Mouse (Mus musculus) right cerebral cortex, postnatal 36 days (tissue): ENCODE data around the gene Eya2.

Experiments
- DNase-seq, 2 experiments: peaks; one replicate each; pipeline ENCODE4 v3.0.0; 2022; ENCODE audit warnings: low spot score in 2 of 2, mixed read lengths in 1 of 2

Eya2 gene

DNA sequence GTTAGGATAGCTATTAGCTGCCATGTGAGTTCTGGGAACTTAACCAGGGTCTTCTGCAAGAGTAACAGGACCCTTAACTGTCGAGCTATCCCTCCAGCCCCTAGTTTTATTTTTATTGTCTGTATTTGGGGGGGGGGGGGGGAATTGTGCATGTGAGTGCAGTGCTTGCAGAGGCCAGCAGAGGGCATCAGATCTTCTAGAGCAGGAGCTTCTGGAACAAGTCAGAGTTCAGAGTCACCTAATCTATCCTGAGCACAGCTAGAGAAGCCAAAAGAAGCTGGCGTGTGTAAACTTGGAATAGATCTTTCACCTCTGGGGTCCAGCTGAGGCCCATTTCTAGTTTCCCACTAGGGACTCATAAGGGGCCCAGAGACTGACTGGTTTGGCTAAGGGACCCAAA lies 1.1 kb upstream of the Eya2 start:
- DNase-seq: no peak

DNA sequence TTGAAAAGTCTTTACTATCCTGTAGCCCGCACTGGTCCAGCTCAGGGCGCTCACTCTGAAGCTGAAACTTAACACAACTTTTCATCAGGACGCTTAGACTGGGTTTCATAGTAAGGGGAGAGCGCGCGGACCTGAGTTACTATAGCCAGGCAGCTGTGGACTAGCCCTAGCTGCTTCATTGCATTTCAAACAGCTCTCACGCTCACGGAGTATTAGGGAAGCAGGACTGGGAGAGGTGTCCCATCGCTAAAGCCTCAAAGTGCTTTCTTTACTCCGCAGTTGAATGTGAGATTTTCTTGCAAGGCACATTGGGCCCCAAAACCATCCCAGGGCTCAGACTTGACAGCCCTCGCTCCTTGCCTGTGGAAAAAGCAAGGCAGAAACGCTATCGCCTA lies 841 bp downstream of the Eya2 start:
- no peak for DNase-seq

DNA sequence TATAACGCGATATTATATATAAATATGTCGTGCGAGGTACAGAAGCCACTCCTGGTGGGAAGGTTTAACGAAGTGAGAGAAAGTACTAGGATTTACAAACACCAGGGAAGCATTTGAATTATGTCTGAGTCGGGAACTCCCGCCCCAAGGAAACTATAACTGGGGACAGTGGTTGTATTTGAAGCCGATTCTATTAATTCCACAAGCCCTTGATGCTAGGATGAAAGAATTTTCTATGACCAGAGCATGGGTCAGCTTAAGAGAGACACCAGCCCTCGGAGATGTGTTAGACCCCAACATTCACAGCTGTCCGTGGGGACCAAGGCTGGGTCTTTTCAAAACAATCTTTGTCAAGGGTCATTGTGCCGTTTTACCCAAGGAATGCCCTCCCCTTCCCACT lies 1.3 kb downstream of the Eya2 start:
- DNase-seq: no peak

DNA sequence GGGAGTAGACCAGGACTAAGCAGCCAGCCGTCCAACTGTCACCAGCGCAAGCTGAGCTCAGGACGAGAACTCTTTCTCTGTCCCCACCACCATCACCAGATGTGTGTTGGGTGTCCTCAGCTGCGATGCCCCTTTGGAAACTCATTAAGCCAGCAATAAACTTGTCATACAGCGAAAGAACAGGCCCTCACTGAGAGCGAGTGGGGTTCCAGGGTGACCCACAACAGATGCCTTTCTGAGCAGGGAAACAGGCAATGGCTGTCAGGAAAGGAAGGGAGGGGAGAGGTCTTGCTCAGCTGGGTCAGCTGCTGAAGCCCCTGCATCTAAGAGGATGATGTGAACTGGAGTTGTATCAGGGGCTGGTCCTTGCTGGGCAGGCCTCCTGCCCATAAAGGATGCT lies 2.7 kb downstream of the Eya2 start:
- no peak for DNase-seq

DNA sequence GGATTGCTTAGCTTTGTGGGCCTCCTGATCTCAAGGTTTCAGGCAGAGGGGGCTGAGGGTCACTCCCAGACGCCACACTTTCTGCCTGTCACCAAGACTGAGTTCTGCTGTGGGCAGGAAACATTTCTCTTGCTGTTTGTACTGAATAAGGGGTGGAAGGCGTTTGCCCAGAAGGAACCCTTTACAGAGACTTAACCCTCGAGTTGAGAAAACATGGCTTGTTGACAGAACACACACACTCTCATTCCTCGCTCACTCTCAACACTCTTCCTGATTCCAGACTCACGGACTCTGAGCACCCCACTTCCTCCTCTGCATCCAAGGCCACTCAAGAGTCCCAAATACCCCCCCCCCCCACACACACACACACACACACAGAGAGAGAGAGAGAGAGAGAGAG lies 3.3 kb downstream of the Eya2 start:
- no peak for DNase-seq

DNA sequence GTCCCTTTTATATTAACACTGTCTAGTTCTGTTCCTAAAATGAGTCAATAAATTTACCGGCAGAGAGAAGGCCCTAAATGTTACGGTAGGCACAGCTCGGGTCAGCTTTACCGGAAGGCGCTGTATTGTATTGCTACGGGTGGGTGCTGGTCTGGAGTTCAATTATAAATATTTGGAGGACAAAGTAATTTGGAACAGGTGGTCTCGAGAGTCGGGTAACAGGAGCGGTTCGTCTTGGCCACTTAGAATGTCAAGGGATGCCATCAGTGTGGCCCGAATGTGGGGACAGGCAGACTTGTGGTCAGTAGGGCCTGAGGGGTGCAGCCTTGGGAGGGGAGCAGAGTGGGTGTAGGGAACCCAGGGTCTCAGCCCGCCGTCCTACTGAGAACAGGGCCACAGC lies 4.7 kb downstream of the Eya2 start:
- DNase-seq: no peak

DNA sequence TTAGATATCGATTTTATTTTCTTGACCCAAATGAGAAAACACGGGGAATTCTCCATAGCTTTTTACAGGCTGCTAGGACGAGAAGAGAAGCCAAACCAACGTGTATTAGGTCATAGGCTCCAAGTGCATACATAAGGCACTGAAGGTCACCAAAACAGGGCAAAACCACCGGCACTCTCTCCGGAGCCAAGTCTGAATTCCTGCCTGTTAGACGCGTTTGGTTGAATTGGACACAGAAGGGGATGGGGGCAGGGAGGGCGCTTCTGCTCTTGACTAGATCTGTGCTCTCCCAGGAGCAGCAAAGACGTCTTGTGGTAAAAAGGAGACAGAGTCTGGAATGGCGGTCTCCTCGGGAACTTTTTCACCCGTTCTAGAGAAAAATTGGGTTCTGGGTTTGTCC lies 6.1 kb downstream of the Eya2 start:
- DNase-seq: no peak

DNA sequence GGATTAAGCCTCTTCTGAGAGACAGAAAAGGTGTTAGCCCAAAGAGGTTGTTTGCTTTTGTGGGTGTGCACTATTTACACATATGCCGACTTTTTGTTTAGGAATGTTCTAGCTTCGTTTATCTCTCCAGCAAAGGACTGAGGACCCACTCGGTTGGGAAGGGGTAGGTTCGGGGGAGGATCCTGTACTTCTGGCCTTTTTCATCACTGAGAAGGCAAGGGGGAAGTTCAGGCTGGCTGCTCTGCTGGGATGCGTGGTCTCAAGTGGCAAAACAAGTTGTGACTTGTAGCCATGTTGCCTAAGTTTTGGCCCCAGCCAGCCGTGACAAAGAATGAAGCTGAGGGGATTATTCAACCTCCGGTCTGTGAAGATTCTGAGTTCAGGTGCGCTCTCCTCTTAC lies 6.8 kb downstream of the Eya2 start:
- DNase-seq: no peak

DNA sequence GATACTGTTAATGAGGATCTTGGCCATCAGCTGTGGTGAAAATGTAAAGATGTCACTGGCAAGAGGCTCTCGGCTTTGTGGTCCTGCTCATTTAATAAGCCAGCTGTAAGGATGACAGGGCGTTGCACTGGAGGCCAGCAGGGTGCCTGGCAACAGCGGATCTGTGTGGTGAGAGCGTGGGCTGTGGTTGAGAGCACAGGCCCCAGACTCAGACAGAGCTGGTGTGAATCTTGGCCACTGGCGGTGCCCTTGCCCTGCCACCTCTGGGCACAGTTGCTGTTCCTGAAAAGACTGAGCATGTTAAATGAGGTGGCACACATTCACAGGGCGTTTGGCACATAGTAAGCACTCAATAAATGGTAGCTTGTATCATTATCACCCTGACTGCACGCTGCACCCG lies 8.9 kb downstream of the Eya2 start:
- no peak for DNase-seq

DNA sequence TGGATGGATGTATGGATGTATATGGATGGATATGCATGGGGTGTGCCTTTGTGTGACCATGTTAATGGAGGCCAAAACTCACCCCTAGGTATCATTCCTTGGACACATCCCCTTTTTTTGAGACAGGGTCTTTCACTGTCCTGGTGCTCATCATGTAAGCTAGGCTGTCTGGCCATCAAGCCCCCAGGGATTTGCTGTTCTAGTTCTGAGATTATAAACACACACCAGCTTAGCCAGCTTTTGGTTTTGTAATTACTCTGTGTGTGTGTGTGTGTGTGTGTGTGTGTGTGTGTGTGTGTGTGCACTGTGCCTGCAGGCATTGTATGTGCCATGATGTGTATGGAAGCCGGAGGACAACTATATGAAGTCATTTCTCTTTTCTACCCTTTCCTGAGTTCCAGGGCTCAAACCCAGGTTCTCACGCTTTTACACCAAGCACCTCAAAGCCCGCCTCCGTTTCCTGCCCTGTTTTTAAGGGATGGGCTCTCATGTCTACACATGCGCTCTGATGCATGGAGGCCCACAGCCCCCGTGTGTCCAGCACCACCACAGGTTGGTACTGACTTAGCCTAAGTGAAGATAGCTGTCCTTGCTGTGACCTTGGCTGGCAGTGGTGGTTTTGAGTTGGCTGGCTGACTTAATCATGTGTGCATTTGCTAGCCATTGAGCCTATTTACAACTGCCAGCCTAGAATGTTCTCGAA lies 16.9 kb downstream of the Eya2 start:
- no peak for DNase-seq

DNA sequence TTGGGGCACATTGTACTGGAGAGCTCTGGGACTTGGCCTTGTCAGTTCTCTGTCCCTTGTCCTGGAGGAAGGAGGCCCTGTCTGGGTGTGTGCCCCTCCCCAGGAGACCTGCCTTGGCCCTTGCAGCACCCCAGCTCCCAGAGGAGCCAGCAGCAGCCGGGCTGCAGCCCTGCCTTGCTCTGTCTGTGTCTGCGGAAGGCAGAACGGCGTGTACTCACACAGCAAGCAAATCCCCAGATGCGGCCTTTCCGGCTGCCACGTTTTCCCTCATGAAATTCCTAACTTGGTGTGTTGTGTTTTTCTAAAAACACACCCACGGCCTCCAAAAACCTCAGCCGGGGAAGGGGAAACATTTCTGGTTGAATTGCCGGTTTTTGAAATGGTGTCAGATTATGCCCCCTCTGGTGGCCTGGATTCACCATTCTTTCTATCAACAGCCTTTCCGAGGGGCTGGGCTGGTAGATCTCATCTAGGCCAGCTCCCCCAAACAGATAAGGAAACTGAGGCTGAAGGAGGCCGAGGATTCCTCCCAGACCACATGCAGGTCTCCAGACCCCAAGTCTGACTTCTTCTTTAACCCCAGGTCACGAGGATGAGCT lies 19.0 kb downstream of the Eya2 start:
- no peak for DNase-seq

DNA sequence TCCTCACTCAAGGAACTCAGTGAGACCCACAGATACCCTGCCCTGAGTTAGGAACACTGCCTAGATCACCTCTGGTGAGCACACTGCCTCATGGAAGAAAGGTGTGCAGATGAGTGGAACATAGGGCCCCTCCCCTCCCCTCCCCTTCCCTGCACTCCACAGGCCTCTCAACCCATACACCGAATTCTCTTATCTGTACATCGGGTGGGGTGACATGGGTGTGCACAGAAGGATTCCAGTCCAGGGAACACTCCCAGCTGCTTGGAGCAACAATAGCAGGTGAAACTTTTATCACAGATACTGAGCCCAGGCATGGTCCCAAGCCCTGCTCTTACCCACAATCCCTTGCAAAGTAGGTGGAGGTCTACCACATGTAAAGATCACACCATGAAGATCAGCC lies 26.7 kb downstream of the Eya2 start:
- DNase-seq: no peak

DNA sequence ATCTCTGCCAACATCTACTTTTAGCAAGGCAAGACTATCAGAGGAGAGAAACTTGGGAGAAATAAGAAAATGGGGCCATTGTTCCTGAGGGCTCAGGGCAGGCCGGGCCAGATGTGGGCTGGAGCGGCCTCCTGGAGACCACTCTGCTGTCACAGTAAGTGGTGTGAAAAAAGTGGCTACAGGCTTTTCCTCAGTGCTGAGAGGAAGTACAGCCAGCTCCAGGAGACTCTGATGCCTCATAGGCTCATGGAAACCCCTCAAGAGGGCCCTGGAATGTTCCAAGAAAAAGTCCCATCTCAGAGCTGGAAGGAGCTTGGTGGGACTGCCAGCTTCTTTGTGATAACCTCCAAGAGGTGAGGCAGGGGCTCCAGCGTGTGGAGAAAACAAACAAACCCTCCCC lies 27.8 kb downstream of the Eya2 start:
- no peak for DNase-seq

DNA sequence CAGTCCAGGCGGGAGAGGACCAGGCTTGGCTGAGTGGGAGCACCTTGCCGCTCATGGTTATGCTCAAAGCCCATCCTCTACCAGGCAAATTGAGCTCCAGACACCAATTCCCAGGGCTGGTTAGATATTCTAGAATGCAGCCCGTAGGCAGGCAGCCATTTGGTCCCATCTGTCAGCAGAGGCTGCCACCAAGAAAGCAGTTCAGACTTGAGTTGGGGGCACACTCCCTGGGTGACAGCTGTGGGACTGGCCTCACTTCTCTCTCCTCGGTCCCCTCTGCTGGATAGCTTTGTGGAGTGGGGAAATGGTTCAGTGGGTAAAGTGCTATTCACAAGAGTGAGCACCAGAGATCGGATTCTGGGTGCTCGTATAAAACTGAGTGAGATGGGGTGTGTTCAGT lies 32.0 kb downstream of the Eya2 start:
- no peak for DNase-seq

DNA sequence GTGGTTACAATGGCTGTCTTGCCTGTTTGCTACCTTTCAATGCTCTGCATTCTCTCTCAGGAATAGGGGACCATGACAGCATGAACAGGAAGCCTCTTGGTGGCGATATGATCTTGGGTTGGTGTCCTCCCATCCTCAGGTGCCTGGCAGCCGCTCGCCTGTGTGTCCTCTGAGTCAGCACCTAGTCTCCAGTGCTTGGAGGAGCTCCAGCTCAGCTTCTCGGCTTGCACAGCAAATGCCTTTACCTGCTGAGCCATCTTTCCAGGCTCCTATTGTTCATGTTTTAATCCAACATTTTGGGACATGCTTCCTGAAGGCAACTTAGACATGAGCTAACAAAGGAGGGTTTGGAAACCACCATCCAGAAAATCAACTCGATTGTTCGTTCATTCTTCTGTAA lies 33.1 kb downstream of the Eya2 start:
- DNase-seq: no peak

DNA sequence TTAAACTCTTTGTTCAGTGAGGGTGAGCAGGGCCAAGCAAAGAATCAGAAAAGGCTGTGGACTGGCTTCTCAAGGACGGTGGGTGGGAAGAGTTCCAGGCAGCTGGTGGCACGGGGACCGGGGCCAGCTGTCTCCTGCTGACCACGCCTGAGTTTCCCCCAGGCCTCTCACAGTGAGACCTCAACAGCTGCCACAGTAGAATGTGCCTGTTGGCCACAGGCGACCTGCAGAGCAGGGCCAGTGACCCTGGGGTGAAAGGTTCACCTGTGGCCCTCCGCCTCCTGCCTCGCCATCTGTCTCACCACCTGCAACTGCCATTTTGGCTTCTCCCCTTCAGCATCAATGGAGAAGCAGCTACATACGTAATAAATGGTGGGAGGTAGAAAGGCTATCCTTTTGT lies 35.1 kb downstream of the Eya2 start:
- DNase-seq: no peak

DNA sequence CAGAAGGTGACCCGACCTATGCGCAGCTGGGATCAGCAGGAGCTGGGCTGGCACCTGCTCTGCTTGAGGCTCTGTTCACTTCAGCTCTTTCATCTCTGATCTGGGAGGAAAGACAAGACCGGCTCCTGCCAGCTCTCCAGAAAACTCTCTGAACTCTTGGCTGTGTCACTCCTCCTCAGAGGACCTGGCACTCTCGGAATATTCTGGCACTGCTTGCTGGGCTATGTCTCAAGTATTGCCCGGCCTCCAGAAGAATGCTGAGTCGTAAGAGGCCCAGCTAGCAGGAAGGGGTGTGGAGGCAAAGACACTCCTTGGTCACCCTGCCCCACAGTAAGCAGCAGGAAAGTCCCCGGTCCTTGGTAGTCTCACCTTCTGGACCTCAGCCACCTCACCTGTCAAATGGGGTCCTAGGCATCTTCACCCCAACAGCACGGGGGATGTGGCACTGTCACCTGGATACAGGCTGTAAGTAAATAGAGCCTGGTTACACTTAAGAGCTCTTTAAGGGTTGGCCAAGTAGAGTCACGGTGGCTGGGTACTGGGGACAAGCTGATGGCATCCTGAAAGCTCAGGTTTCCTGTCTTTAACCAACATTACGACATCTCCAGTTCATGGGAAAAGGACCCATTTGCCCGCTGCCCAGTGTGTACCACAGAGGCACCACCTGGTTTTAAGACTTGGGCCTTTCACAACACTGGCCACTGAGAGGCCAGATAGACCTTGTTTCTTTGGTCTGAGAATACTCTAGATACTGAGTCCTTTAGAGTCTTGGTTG lies 38.4 kb downstream of the Eya2 start:
- no peak for DNase-seq

DNA sequence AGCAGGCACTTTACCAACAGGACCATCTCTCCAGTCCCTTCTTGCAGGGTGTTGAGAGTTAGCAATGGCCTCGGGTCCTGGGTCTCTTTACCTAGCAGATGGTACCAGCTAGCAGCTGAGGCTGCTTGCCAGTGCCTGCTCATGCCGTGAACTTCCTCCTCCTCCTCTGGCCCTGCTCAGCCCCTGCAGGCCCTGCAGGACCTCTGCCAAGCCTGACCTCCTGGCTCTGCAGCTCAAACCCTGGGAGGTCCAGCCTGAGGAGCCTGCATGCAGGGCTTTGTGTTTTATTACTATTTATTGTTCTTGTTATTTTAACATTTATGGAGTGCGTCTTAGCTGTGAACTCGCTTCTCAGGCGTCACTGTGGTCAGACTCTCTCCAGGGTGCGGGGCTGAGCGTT lies 39.6 kb downstream of the Eya2 start:
- DNase-seq: no peak

DNA sequence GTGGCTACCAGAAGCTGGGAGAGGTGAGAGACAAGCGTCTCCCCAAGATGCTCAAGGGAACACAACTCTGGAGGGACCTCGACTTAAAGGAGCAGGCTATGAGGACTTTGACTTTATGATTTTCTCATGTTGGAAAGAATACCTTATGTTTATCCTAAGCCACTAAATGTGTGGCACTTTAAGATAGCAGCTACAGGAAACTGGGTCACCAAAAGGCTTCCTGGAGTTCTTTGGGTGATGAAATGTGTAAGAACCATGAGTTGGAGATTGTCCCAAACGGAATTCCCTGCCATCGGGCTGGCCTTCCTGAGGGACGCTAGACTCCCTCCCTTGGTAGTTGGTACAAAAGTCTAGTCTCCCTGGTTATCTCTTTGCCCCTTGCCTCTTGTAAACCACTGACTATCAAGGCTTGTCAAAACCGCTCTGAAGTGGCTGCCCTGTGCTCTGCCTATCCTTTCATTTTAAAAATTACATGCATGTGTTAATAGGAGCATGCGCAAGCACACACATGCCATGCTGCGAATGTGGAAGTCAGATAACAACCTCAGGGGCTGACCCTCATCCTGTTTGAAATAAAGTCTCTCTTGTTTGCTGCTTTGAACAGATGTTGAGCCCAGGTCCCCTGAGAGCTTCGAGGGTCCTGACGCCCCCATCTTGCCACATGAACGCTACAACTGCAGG lies 44.4 kb downstream of the Eya2 start:
- no peak for DNase-seq

DNA sequence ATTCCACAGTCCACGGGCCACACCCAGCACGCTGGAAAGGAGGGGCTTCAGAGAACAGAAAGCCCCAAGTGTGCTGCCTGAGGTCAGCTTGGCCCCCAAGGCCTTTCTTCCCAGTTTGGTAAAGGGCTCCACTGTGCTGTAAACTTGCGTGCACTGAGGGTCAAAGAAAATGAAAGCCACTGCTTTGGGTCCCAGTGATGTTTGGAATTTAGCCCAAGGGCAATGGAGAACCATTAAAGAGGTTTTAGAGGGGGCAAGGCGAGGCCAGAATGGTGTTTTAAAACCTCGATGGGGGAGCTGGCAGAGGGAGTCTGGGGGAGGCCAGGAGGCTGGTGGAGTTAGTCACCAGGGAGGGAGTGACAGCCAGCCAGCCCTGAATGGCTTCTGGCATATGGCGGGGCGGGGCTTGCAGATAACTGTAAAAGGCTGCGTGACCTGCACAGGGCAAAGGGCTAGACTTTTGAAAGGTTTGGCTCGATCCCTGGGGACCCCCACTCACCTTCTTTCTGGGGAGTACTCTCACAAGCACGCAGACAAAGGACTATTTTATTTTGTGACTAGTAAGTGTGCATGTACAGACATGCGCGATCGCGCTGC lies 47.2 kb downstream of the Eya2 start:
- no peak for DNase-seq

DNA sequence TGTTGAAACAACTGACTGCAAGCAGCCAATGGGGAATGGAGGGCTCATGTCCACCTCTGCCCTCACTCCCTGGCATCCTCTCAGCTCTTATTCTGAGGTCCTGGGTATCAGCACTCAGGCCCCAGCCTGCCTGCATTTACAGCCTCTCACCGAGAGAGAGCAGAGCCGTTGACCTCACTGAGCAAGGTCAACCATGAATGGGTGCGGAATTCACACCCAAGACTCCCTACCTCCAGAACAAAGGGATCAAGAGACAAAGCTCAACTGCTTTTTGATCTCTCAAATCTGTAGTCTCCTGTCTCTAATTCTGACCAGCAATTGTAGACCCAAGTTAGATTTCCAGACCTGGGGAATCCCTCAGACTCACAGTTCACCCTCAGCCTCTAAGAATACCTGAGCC lies 48.8 kb downstream of the Eya2 start:
- no peak for DNase-seq

DNA sequence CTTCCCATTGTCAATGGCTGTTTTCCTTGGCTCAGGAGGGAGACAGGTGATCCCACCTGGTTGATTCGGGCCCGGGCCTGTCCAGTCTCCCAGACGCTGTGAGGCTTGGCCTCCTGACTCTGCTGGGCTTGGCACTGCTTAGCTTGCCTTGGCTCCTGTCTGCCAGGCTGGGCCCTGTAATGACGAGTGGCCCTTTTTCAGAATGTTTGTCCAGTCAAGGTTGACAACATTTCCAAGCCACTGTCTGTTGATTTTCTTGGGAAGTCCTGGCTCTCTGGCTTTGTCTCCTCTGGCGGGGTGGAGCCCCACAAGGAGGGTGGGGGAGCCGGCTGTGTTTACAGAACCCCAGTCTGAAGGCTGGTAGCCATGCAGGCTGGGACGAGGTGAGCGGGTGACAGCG lies 49.2 kb downstream of the Eya2 start:
- DNase-seq: no peak
